Mouse (Mus musculus): Measurements from ENCODE around the gene Sept7. TPM values are rescaled to one million over a fixed set of nuclear protein-coding genes. Genes with fewer than 3 reads are reported as not detected.
A peak's percentile ranks its signal among the peaks of the same experiment; 100 is the strongest.

Sept7 gene
- polyA plus RNA-seq (2015; fragmentation: Nextera tagmentation; extraction: Ambion mirVana), result 221 and 262 TPM in 2 replicates

- ATAC-seq, result peak; percentile 98
- no peaks in the 10 kb centered on the region for H3K27me3 ChIP-seq (replicated peaks)
- peak within 1 kb of the TSS; percentile 63 for H3K4me2 ChIP-seq (replicated peaks)
- peak within 1 kb of the TSS; percentile 76 for H3K4me3 ChIP-seq (replicated peaks)
- peak within 1 kb of the TSS; percentile 94 for H3K9ac ChIP-seq
- peaks cover 7% of the 10 kb centered on the region; the same call in 1 of the 2 replicates for H3K4me1 ChIP-seq (replicated peaks)
- H3K9me3 ChIP-seq, result no peaks in the 10 kb centered on the region
- H3K27ac ChIP-seq, result peak within 1 kb of the TSS; percentile 99
- WGBS, result under 1% methylated on average over 54 of the region's 54 CpGs
- no peaks in the 10 kb centered on the region for H3K36me3 ChIP-seq
Observed at GRCm38 (mm10) chr9:25252283-25252726, at the start of gene Sept7. Gene Sept7, plus strand, starts transcription at chr9:25252439.

- H3K36me3 ChIP-seq, result no peaks in the 10 kb centered on the region
- ATAC-seq, result no peak
- H3K4me3 ChIP-seq (replicated peaks), result no peak overlapping the region
- no peaks in the 10 kb centered on the region for H3K4me1 ChIP-seq (replicated peaks)
- WGBS, result 49% methylated on average over 8 of the region's 8 CpGs
- peak overlapping the region; percentile 72 for H3K27ac ChIP-seq
- no peaks in the 10 kb centered on the region for H3K9me3 ChIP-seq
- no peak overlapping the region for H3K9ac ChIP-seq
- no peak overlapping the region for H3K4me2 ChIP-seq (replicated peaks)
- no peaks in the 10 kb centered on the region for H3K27me3 ChIP-seq (replicated peaks)
Observed at GRCm38 (mm10) chr9:25208087-25208803, 44.0 kb upstream of the Sept7 start.

- WGBS, result 39% methylated on average over 9 of the region's 9 CpGs
- Histone ChIP-seq H3K4me3 (replicated peaks) (no peak overlapping the region), H3K27ac (peak overlapping the region; percentile 71), H3K9ac (no peak overlapping the region), H3K36me3 (no peaks in the 10 kb centered on the region), H3K4me1 (replicated peaks) (no peaks in the 10 kb centered on the region), H3K4me2 (replicated peaks) (no peak overlapping the region), H3K27me3 (replicated peaks) (no peaks in the 10 kb centered on the region), H3K9me3 (no peaks in the 10 kb centered on the region)
- peak; percentile 86 for ATAC-seq
Observed at GRCm38 (mm10) chr9:25212309-25213163, 39.7 kb upstream of the Sept7 start.

GRCm38 (mm10) chr9:25213164-25213557 lies 39.1 kb upstream of the Sept7 start:
- H3K9me3 ChIP-seq, result no peaks in the 10 kb centered on the region
- no peaks in the 10 kb centered on the region for H3K4me1 ChIP-seq (replicated peaks)
- H3K27ac ChIP-seq, result peak overlapping the region; percentile 71
- H3K9ac ChIP-seq, result no peak overlapping the region
- H3K27me3 ChIP-seq (replicated peaks), result no peaks in the 10 kb centered on the region
- H3K36me3 ChIP-seq, result no peaks in the 10 kb centered on the region
- H3K4me3 ChIP-seq (replicated peaks), result no peak overlapping the region
- peak; percentile 59 for ATAC-seq
- H3K4me2 ChIP-seq (replicated peaks), result no peak overlapping the region

GRCm38 (mm10) chr9:25215411-25215810 lies 36.8 kb upstream of the Sept7 start:
- Histone ChIP-seq H3K9ac (no peak overlapping the region), H3K36me3 (no peaks in the 10 kb centered on the region), H3K27me3 (replicated peaks) (no peaks in the 10 kb centered on the region), H3K9me3 (no peaks in the 10 kb centered on the region), H3K4me3 (replicated peaks) (no peak overlapping the region), H3K4me1 (replicated peaks) (no peaks in the 10 kb centered on the region), H3K4me2 (replicated peaks) (no peak overlapping the region), H3K27ac (no peak overlapping the region)
- 15% methylated on average over 3 of the region's 3 CpGs for WGBS
- no peak for ATAC-seq

GRCm38 (mm10) chr9:25216210-25216609 lies 36.0 kb upstream of the Sept7 start:
- H3K4me3 ChIP-seq (replicated peaks), result no peak overlapping the region
- no peaks in the 10 kb centered on the region for H3K27me3 ChIP-seq (replicated peaks)
- no peak overlapping the region for H3K9ac ChIP-seq
- no peaks in the 10 kb centered on the region for H3K4me1 ChIP-seq (replicated peaks)
- no peak overlapping the region for H3K27ac ChIP-seq
- no peaks in the 10 kb centered on the region for H3K9me3 ChIP-seq
- no peaks in the 10 kb centered on the region for H3K36me3 ChIP-seq
- ATAC-seq, result no peak
- H3K4me2 ChIP-seq (replicated peaks), result no peak overlapping the region
- 27% methylated on average over 2 of the region's 2 CpGs for WGBS

GRCm38 (mm10) chr9:25218954-25219353 lies 33.3 kb upstream of the Sept7 start:
- H3K4me1 ChIP-seq (replicated peaks), result no peaks in the 10 kb centered on the region
- 32% methylated on average over 3 of the region's 3 CpGs for WGBS
- no peak overlapping the region for H3K4me2 ChIP-seq (replicated peaks)
- ATAC-seq, result peak; percentile 47; the same call in 1 of the 2 replicates
- no peaks in the 10 kb centered on the region for H3K36me3 ChIP-seq
- no peak overlapping the region for H3K27ac ChIP-seq
- no peaks in the 10 kb centered on the region for H3K9me3 ChIP-seq
- H3K9ac ChIP-seq, result no peak overlapping the region
- no peaks in the 10 kb centered on the region for H3K27me3 ChIP-seq (replicated peaks)
- H3K4me3 ChIP-seq (replicated peaks), result no peak overlapping the region

GRCm38 (mm10) chr9:25219882-25220281 lies 32.4 kb upstream of the Sept7 start:
- WGBS, result 39% methylated on average over 5 of the region's 5 CpGs
- H3K36me3 ChIP-seq, result no peaks in the 10 kb centered on the region
- no peaks in the 10 kb centered on the region for H3K4me1 ChIP-seq (replicated peaks)
- H3K27me3 ChIP-seq (replicated peaks), result no peaks in the 10 kb centered on the region
- no peaks in the 10 kb centered on the region for H3K9me3 ChIP-seq
- H3K4me2 ChIP-seq (replicated peaks), result no peak overlapping the region
- H3K9ac ChIP-seq, result no peak overlapping the region
- no peak overlapping the region for H3K27ac ChIP-seq
- 0 out of 2 replicates have a peak, but pooled peaks have one; percentile 51 for ATAC-seq
- H3K4me3 ChIP-seq (replicated peaks), result no peak overlapping the region

- Histone ChIP-seq H3K27ac (no peak overlapping the region), H3K36me3 (no peaks in the 10 kb centered on the region), H3K4me2 (replicated peaks) (no peak overlapping the region), H3K4me1 (replicated peaks) (no peaks in the 10 kb centered on the region), H3K27me3 (replicated peaks) (no peaks in the 10 kb centered on the region), H3K9ac (no peak overlapping the region), H3K9me3 (no peaks in the 10 kb centered on the region), H3K4me3 (replicated peaks) (no peak overlapping the region)
- ATAC-seq, result no peak
- 77% methylated on average over 4 of the region's 4 CpGs for WGBS
Observed at GRCm38 (mm10) chr9:25224959-25225358, 27.3 kb upstream of the Sept7 start.

GRCm38 (mm10) chr9:25229740-25230139 lies 22.5 kb upstream of the Sept7 start:
- Histone ChIP-seq H3K4me1 (replicated peaks) (no peaks in the 10 kb centered on the region), H3K4me2 (replicated peaks) (no peak overlapping the region), H3K9me3 (no peaks in the 10 kb centered on the region), H3K36me3 (no peaks in the 10 kb centered on the region), H3K4me3 (replicated peaks) (no peak overlapping the region), H3K27ac (no peak overlapping the region), H3K27me3 (replicated peaks) (no peaks in the 10 kb centered on the region), H3K9ac (no peak overlapping the region)
- WGBS, result 73% methylated on average over 6 of the region's 6 CpGs
- ATAC-seq, result no peak

GRCm38 (mm10) chr9:25230213-25231039 lies 21.8 kb upstream of the Sept7 start:
- Histone ChIP-seq H3K9ac (no peak overlapping the region), H3K4me2 (replicated peaks) (no peak overlapping the region), H3K36me3 (no peaks in the 10 kb centered on the region), H3K4me1 (replicated peaks) (no peaks in the 10 kb centered on the region), H3K4me3 (replicated peaks) (no peak overlapping the region), H3K27me3 (replicated peaks) (no peaks in the 10 kb centered on the region), H3K9me3 (no peaks in the 10 kb centered on the region), H3K27ac (no peak overlapping the region)
- no peak for ATAC-seq
- WGBS, result 81% methylated on average over 10 of the region's 10 CpGs

GRCm38 (mm10) chr9:25241065-25241464 lies 11.2 kb upstream of the Sept7 start:
- WGBS, result 73% methylated on average over 3 of the region's 3 CpGs
- Histone ChIP-seq H3K9ac (no peak overlapping the region), H3K36me3 (no peaks in the 10 kb centered on the region), H3K4me3 (replicated peaks) (no peak overlapping the region), H3K27ac (no peak overlapping the region), H3K9me3 (no peaks in the 10 kb centered on the region), H3K4me2 (replicated peaks) (no peak overlapping the region), H3K27me3 (replicated peaks) (no peaks in the 10 kb centered on the region), H3K4me1 (replicated peaks) (no peaks in the 10 kb centered on the region)
- ATAC-seq, result no peak

Data from intestine, embryonic 15.5 days (tissue).